Mouse (Mus musculus) hindbrain, embryonic 10.5 days (tissue): ENCODE measurements at regions not wholly inside any gene's neighbourhood (a gene's known extent, or its start where the extent isn't known, plus 50 kb on each side); places are given as distances from the start of the nearest gene placed in this dataset.

Source experiments
- DNase-seq: peaks from one replicate; pipeline ENCODE4 v3.0.0-alpha.2; 2017; ENCODE audit warnings: low spot score
- H3K27ac ChIP-seq: fragments of 300-500 bp; sonication (generic); 2 replicates; pipeline ENCODE4 v1.5.1; 2016; ENCODE audit warnings: mild to moderate bottlenecking, moderate library complexity
- H3K27me3 ChIP-seq: fragments of 300-500 bp; sonication (generic); 2 replicates; pipeline ENCODE4 v1.6.1; 2016; ENCODE audit warnings: mild to moderate bottlenecking; ENCODE audit not compliant: poor library complexity, insufficient read depth, severe bottlenecking
- H3K36me3 ChIP-seq: fragments of 300-500 bp; sonication (generic); 2 replicates; pipeline ENCODE4 v1.6.1; 2016; ENCODE audit warnings: mild to moderate bottlenecking, moderate library complexity
- H3K4me1 ChIP-seq: fragments of 300-500 bp; sonication (generic); replicated peaks from 2 replicates; pipeline ENCODE4 v1.6.1; 2016; ENCODE audit warnings: mild to moderate bottlenecking
- H3K4me3 ChIP-seq: fragments of 300-500 bp; sonication (generic); 2 replicates; pipeline ENCODE4 v1.5.1; 2016; ENCODE audit warnings: mild to moderate bottlenecking, moderate library complexity
- H3K9me3 ChIP-seq: fragments of 300-500 bp; sonication (generic); 2 replicates; pipeline ENCODE4 v1.6.1; 2016; ENCODE audit warnings: mild to moderate bottlenecking, moderate library complexity
- WGBS: fragments of 180-500 bp; shearing (Covaris S2); methylation state at CpG from one replicate; pipeline ENCODE4 v1.1.7; 2016; 5-methylcytosine and 5-hydroxymethylcytosine counted together

GRCm38 (mm10) chr13:54321011-54321410, 50.1 kb upstream of the Cplx2 start:
- no peak overlapping the region for H3K27ac ChIP-seq
- no peaks in the 10 kb centered on the region for H3K27me3 ChIP-seq
- H3K4me1 ChIP-seq = peaks cover 51% of the 10 kb centered on the region
- WGBS = 81% methylated on average over 14 of the region's 14 CpGs
- H3K9me3 ChIP-seq = no peaks in the 10 kb centered on the region
- DNase-seq = no peak
- H3K36me3 ChIP-seq = no peaks in the 10 kb centered on the region
- no peak overlapping the region for H3K4me3 ChIP-seq
